Mouse (Mus musculus) megakaryocyte-erythroid progenitor cell, adult 5-6 weeks (primary cell): ENCODE measurements around the gene Rap1gap2. TPM values are rescaled to one million over a fixed set of nuclear protein-coding genes. Genes with fewer than 3 reads are reported as not detected.
"Not testable (repeated sequence)": the region's sequence is repeated elsewhere in the genome, so short reads cannot be mapped to it uniquely, and the experiment has no call there.

Experiments used
- ATAC-seq: replicated peaks from 2 replicates; pipeline ENCODE4 v1.8.0; 2016; ENCODE audit warnings: mild to moderate bottlenecking, inconsistent platforms; ENCODE audit not compliant: severe bottlenecking, poor library complexity, low FRiP score, low TSS enrichment
- total RNA-seq, 2 experiments: library from RNA; stranded (forward) in 1 of 2; stranded (reverse) in 1 of 2; fragments of 200-1000, 215-1000 nt in 1 of 2; fragments of >200 nt in 1 of 2; fragmentation: Nextera tagmentation in 1 of 2; gene quantifications; 2 replicates each; pipeline ENCODE4 v1.2.3; 2014 to 2017

The Rap1gap2 gene
- total RNA-seq, 2 experiments from 2014 or later: 1.6 to 2.3 TPM

GRCm38 (mm10) chr11:74582464-74582863 is 28.3 kb downstream of the Rap1gap2 start:
- ATAC-seq: no peak

GRCm38 (mm10) chr11:74581333-74581732 is 29.4 kb downstream of the Rap1gap2 start:
- ATAC-seq: not testable (repeated sequence)

- ATAC-seq: peak; percentile 52
These were observed 33.6 kb downstream of the Rap1gap2 start for GRCm38 (mm10) chr11:74577068-74577467.

- ATAC-seq: peak; percentile 39
These were observed 34.8 kb downstream of the Rap1gap2 start for GRCm38 (mm10) chr11:74575940-74576339.

- ATAC-seq: peak; percentile 43
These were observed 35.8 kb downstream of the Rap1gap2 start for GRCm38 (mm10) chr11:74574768-74575434.

- peak; percentile 74 for ATAC-seq
These were observed 38.2 kb downstream of the Rap1gap2 start for GRCm38 (mm10) chr11:74572459-74573061.

- ATAC-seq: no peak
These were observed 41.0 kb downstream of the Rap1gap2 start for GRCm38 (mm10) chr11:74569735-74570134.

GRCm38 (mm10) chr11:74568463-74568862 is 42.3 kb downstream of the Rap1gap2 start:
- ATAC-seq: no peak

- ATAC-seq: no peak
These were observed 42.7 kb downstream of the Rap1gap2 start for GRCm38 (mm10) chr11:74568004-74568403.

GRCm38 (mm10) chr11:74566326-74566874 is 44.3 kb downstream of the Rap1gap2 start:
- ATAC-seq: no peak

GRCm38 (mm10) chr11:74561392-74561791 is 49.3 kb downstream of the Rap1gap2 start:
- ATAC-seq: no peak

GRCm38 (mm10) chr11:74560600-74561227 is 50.0 kb downstream of the Rap1gap2 start:
- ATAC-seq: peak; percentile 73

- ATAC-seq: no peak
These were observed 50.8 kb downstream of the Rap1gap2 start for GRCm38 (mm10) chr11:74559793-74560433.

GRCm38 (mm10) chr11:74558933-74559332 is 51.8 kb downstream of the Rap1gap2 start:
- ATAC-seq: no peak

GRCm38 (mm10) chr11:74557456-74558230 is 53.1 kb downstream of the Rap1gap2 start:
- 0 out of 2 replicates have a peak, but pooled peaks have one; percentile 24 for ATAC-seq

GRCm38 (mm10) chr11:74555716-74556374 is 54.9 kb downstream of the Rap1gap2 start:
- peak; percentile 48 for ATAC-seq

GRCm38 (mm10) chr11:74554683-74555341 is 55.9 kb downstream of the Rap1gap2 start:
- no peak for ATAC-seq

- no peak for ATAC-seq
These were observed 59.1 kb downstream of the Rap1gap2 start for GRCm38 (mm10) chr11:74551568-74551967.
